Mouse (Mus musculus): Measurements from ENCODE around the gene Pard3.
"Not testable (repeated sequence)": the region's sequence is repeated elsewhere in the genome, so short reads cannot be mapped to it uniquely, and the experiment has no call there.

The Pard3 gene

DNA sequence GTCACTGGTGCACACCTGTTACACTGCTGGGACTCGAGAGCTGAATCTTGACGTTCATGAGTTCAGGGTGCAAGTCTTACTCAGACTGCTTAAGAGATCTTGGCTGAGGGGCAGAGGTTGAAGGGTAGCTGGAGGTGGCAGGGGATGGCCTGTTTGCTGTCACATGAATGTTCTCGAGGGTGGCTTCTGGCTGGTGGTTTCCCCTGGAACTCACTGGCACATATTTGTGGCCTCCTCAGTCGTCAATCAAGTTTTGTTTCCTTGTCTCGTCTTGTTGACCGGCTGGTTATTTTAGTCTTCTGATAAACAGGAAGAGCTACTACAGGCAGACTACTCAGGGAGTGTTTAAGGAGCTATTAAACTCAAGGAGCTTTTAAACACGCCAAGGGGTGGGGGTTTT, 79.9 kb downstream of the Pard3 start:
- DNase-seq = peak; percentile 91

DNA sequence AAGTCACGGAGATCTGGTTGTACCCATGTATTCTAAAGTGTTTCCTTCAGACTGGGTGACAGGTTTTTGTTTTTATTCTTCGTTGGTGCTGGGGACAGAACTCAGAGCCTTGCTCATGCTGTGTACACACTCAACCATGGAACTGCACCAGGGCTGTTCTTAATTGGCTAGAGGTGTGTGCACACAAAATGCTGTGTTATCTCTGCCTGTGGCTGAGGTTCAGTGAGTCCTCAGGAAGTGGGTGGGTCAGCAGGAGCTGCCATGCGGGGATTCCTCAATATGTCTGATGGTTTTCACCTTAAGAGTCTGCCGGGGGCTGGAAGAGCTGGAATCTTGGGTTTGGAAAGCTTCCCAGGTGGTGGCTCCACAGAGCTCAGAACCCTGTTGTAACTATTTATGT, 80.9 kb downstream of the Pard3 start:
- DNase-seq = peak; percentile 85

DNA sequence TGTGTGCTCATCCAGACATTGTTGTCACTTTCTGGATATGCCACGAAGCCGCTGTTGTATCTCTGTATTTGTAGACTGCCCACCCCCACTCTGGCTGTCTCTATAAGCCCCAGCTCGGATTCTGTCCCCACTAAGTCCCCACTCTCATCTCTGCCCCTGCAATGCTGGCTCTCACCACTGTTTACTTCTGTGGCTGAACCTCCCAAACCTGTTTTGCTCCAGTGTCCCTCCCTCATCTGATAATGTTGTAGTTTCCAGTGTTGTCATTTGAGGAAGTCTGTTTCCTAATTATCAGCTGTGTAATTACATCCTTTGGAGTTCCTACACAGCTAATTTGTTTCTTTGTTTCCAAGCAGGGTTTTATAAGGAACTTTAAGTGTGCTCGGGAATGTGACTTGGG, 81.4 kb downstream of the Pard3 start:
- peak; percentile 77 for DNase-seq

DNA sequence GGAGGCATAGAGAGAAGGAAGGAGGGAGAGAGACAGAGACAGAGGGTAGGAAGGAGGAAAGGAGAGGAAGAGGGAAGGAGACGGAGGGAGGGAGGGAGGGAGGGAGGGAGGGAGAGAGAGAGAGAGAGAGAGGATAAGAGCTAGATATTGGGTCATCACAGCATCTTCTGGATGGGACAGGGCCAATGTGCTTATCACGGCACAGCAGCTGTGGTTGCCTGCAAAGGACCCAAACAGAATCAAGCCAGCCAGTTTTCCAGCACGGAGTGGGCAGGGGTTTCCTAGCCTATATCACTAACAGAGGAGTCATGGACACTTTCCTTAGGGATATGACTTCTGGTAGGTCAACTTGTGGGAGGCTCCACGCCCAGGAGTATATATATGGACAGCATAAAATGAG, 82.4 kb downstream of the Pard3 start:
- DNase-seq = no peak

DNA sequence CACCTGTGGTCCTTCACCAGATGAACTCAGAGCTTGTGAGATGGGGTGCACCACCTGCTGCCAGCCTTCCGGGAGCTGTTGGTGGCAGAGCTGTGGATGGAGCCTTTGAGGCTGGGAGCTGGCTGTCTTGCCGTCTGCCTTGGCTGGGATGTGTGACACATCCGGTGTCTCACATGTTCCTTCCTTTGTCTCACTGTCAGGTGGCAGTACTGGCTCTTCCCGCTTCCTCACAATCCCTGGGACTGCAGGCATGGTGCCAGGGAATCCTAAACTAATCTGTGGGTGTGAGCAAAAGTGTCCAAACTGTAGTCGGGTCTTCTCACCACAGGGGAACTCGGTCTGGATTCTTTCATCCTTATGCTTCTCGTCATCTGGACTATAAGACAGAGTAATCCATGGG, 85.1 kb downstream of the Pard3 start:
- peak; percentile 90 for DNase-seq

DNA sequence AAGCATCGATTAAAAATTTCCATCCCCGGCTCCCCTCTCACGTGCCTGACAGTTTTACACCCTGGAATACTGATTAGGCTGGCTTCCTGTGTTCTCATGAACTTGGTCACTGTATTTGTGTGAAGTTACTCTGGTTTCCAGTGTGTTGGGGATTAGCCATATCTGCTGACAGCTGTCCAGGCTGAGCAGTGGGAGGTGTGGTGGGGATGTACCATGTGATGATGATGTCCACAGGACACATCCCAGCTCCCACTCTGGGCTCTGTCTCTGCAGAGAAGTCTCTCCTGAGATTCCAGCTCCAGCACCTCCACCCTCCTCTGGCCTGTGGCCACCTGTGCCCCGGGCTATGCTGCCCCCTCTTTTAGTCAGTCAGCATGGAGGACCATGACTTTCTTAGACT, 87.0 kb downstream of the Pard3 start:
- DNase-seq = peak; percentile 88

DNA sequence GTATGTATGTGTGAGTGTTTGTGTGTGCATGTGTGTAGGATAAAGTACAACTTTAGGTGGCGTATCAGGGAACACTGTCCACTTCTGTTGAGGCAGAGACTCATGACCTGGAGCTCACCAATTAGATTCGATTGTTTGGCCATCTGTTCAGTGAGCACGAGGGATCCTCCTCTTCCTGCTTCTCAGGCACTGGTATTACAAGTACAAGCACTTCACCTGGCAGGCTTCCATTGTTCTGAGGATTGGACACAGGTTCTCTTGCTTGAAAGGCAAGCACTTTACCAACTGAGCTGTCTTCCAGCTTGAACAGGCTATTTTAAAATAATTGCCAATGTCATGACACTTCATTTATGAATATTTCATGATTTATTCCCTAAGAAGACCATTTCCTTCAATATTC, 88.0 kb downstream of the Pard3 start:
- DNase-seq = peak; percentile 91

DNA sequence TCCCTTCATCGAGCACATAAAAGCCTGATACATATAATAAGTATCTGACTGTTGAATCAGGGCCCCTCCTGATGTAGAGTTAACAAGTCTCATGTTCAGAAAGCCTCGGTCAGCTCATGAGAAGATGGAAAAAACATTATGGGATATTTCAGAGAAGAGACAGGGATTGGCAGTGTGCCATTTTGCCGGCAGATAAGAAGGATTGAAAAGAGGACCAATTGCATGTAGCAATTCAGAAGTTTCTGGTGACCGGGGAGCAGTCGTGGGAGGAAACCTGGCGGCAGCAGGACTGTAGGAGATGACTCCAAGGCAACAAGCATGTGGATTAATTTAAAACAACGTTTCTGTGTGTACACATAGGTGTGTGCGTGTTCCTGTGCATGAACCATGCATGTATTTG, 93.4 kb downstream of the Pard3 start:
- DNase-seq = peak; percentile 93

DNA sequence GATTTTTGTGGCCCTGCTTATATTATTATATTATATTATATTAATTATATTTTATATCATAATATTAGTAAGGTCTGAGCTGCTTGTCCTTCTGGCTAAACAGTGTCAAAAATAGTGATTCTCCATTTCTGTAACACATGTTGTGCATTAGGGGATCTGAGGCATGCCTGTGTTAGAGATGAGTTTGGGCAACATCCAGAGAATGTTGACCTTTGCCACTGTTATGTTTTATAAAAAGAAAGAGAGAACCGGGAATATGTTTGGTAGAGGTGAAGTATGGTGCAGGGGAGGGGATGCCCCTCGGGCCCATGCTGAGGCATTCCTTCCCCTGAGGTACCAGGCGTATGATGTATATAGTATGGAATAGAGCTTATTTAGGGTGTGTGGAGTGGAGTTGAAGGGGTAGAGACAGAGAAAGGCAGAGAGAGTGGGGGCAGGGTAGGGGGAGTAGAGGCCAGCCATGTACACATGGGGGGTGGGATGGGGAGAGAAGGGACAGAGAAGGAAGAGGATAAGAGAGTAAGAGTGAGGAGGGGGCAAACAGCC, 95.8 kb downstream of the Pard3 start:
- peak; percentile 57 for DNase-seq

DNA sequence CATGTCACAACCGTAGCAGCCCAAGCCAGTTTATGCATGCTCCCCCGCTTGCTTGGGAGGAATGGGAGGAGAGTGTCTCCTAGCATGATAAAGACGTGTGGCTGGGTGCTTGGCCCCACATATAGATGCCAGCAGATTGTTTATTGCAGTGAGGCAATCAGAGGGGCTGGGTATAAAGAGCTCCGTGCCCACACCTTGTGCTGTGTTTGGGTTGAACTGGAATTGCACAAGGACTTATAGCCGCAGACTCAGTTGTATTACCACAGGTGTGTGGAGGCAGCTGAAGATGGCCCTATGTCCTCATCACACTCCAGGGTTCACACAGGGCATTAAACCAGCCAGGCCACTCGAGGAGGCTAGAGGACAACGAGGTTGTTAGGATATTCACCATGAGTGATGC, 98.2 kb downstream of the Pard3 start:
- DNase-seq = peak; percentile 84

DNA sequence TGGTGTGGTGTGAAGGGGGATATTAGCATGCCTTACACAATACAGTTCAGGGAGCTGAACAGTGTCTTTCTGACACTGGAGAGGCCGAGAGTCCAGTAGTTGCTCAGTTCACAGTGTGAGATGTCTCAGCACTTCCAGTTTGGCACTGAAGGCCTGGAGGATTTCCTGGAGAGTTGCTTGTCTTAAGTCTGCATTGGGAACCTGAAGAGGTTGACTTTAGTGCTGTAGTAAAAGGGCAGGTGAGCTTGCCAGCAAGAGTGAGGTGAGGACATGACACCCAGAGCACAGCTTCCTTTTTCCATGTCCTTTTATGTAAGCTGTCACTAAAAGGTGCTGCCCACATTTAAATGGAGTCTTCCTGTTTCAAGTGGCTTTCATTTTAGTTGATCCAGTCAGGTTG, 99.1 kb downstream of the Pard3 start:
- peak; percentile 84 for DNase-seq

DNA sequence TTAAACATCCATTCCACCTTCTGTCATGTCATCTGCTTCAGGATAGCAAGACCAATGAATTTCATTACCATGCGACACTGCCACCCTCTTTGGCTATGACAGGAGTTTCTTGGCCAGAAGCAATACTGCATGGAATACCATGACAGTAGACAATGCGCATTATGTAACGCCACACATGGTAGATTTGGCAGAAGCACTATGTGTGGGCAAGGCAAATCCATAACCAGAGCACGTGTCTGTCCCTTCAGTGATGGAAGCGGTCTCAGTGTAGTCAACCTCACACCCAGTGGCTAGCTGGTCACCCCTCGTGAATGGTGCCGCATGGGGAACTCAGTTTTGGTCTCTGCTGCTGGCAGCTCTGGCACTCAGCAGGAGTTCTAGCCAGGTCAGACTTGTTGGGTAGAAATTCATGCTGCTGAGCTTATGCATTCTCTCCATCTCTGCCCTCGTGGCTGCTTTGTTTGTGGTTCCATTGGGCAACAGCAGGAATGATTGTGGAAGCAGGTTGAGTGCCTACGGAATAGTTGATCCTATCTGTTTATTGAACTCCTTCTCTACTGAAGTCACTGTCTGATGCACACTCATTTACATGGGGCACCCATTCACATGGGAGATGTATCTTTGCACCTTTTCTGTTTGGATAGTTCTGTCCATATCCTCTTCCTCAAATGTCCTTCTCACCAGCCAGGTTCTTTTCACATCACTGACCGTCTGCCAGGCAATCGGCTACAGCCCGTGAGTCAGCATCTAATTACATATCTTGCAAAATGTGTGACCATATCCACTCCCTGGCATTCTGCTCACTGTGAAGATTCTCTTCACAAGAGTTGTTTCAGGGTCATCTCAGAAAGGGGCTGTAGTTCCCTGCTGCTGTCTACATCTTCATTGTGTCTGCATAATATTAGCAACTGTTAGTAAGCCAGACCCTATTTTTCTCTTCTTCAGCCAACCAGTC, 100.9 kb downstream of the Pard3 start:
- DNase-seq = peak; percentile 74

DNA sequence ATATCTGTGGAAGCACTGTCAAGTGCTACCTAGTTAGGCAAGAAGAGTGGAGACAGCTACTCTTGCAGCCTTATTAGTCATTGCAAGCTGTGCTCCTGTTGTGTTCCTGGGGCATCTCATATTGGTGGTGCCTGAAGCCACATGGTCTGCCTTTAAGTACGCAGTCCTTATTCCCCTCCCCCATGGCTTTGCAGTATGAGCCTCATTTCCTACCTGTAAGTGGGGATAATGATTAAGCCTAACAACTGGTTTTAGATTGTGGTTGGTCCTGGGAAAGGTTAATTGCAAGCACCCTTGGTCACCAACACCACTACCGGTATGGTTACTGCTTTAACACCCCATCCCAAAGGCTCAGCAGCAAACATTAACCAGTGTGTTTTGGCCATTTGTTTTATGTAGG, 104.8 kb downstream of the Pard3 start:
- peak; percentile 49 for DNase-seq

DNA sequence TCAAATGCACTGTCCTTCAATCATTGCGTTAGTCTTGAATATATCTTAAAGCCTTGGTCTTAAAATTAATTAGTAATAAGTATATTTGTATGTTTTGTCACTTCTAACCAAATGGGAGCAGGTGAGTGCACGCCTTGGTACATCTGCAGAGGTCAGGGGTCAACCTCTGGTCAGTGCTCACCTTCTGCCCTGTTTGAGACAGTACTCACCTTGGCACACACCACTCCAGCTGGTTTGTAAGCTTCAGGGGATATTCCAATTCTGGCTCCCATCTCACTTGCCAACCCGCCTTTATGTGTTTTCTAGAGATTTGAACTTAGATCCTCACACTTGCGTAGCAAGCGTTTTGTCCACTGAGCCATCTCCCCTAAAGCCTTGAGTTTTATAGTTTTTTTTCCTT, 105.7 kb downstream of the Pard3 start:
- peak; percentile 80 for DNase-seq

DNA sequence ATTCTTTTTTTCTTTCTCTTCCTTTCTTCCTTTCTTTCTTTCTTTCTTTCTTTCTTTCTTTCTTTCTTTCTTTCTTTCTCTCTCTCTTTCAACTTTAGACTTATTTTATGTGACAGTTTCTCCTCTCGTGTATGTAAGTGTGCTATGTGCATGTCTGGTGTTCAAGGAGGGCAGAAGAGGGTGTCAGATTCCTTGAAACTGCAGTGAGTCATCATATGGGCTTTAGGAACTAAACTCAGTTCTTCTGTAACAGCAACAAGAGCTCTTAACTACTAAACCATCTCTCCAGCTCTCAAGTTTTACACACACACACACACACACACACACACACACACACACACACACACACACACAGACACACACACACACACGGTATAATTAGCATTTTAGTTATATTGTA, 106.7 kb downstream of the Pard3 start:
- DNase-seq = not testable (repeated sequence)

DNA sequence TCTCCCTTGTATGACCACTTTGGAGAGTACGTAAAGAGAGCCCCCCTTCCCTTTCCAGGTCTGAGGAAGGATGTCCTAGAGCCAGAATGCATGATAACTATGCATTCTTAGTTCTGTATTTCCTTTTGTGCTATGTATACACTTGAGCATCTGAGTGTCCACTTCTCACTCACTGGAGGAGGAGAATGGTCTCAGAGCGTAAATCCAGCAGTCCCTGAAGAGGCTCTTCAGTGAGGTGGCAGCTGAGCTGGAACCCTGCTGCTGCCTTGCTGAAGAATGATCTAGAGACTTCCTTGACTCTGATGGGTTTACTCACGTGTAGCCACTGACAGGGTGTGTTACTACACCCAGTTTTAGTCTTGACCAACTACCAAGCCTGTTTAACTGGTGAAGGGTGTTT, 107.2 kb downstream of the Pard3 start:
- DNase-seq = peak; percentile 58

DNA sequence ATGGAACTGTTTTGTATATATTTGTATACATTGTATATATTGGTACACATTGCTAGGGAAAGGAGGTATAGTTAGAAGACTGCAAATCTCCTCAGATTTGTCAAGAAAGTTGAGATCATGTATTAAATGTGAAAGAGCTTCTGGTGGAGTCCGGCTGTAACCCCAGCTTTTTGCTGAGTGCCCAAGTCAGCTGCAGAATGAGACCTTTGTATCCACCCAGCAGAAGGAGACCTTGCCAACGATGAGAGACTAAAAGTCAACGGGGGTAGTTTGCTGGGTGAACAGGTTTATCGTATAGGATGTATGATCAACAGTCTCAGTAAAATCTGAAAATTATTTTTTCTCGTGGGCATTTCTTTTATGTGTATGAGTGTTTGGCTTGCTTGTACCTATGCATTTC, 109.8 kb downstream of the Pard3 start:
- DNase-seq = no peak

DNA sequence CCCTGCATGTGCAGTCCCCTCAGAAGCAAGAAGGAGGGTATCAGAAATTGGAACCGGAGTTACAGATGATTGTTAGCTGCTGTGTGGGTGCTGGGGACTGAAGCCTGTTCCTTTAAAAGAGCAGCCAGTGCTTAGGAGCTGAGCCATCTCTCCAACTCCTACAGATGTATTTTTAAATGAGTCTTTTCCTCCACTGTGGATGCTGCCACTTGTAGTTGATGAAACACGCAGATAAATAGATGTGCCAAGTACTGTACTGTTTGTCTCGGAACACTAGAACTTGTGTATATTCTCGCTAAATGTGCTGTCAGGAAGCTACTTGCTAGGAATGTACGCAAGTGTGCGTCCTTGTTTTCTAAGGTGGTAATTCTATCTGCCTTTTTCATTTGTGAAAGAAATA, 110.7 kb downstream of the Pard3 start:
- no peak for DNase-seq

DNA sequence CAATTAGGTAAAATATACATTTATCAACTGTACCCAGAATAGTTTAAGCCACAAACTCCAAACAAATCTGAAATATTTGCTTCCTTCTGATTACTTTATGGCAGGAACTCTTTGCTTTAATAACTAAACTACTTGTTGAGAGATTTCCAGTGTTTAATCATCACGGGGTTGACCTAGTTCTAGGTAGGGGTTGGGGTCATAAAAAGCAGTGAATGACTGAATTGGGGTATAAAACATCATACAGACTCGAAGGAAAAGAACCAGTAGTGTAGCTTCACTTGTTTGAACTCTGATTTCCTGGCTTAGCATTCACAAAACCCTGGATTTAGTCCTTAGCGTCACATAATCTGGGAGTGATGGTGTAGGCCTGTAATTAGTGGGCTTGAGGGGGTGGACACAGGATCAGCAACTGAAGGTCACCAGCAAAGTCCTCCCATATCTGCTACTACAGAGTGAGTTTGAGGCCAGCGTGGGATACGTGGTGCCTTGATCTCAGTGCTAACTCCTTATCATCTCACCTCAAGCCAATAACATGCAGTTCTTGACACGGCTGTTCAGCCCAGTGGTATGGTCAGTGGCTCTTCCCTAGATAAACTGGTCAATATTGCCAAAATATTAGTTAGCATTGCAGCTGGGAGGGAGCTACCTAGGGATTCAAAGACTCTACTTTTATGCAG, 111.6 kb downstream of the Pard3 start:
- no peak for DNase-seq

DNA sequence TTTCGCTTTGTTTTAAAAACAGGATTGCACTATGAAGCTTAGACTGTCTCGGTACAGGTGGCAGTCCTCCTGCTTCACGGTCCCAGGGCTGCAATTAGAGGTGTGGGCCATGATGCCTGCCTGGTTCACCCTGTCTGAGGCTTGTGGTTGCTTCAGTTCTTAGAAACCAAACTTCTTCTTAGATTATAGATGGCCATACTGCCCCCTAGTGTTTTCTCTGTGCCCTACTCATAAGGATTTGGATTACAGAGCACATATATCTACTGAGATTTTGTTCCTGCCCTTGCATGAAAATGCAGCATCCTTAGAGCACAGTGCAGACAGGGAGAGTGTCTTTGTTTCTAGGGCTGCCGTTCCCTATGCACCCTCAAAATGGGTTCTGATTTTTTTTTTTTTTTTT, 114.9 kb downstream of the Pard3 start:
- peak; percentile 83 for DNase-seq

DNA sequence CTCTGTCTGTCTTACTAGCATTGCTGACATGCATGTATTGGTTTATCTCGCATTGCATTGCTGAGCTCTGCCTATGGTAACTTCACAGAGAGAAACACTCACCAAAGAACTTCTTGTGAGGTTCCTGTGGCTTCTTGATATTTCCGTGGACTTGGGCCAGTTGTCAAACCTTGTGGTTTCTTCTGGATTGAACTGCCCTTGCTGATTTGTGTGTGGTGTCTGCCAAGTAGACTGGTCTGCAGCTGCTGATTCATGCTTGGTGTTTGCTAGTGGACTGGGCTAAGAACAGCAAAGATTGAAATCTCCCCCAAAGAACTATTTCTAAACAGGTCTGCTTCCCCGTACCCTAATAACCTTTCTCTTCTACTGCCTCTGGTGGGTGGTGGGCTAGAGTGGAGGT, 117.6 kb downstream of the Pard3 start:
- DNase-seq = no peak

DNA sequence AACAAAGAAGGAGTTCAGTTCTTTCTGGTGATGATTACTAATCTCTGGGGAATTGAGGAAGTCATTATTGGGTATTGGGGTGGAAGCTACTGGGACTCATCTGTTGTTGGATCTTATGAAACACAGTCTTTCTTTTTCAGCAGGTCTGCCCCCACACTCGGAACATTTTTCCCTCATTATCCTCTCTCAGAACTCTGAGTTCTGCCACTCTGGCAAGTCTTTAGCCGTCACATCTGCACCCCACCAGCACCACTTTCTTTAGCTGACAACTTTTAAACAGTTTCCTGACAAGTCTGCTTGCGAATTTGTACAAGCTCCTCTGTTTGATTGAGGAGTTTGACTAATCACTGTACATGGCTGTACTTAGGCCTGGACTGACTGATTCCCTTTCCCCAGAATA, 118.4 kb downstream of the Pard3 start:
- no peak for DNase-seq

DNA sequence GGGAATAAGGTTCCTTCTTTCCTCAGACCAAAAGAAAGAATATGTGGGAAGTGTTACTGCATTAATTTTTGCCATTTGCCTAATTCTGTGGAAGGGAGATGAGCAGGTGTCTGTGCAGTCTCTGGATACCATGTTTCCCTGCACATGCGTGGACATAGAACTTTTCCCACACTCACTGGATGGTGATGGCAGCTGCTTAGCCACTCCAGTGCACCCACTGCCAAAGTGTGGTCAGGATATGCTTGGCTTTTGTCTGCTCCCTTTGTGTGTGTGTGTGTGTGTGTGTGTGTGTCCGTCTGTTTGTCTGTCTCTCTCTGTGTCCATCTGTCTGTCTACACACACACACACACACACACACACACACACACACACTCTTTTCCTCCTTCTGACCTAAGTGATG, 119.8 kb downstream of the Pard3 start:
- DNase-seq = no peak

DNA sequence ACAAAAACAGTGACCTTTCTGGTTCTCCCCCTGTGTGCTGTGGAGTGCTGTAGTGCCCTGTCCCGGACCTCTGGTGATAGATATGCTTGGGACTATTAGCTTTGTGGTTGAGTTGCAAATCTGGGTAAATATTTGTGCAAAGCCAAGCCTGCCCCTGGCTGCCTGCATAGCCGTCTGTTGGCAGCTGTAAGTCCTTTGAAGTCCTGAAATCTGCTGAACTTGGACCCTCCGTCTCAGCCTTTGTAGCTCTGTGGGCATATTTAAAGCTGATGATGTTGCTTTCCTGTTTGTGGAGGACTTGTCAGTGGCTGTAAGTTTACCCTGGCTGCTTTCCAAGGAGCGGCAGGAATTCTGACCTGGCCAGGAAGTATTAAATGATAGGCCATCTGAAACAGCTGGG, 120.3 kb downstream of the Pard3 start:
- DNase-seq = peak; percentile 81

Data from heart, adult 11 months (tissue).